In genomic region chr8:72491680-72492621, GRCm38 (mm10) we compare ENCODE assay signal across 8 mouse cellular contexts. TPM values are rescaled to one million over a fixed set of nuclear protein-coding genes. Genes with fewer than 3 reads are reported as not detected.
DNase-seq lines count a peak whose midpoint lies in the region; ATAC-seq lines count a peak whose summit lies in the region.

TSS of gene Slc35e1 (minus strand) at chr8:72492614.

- peak within 1 kb of the TSS; percentile 97 for H3K4me2 ChIP-seq in hindbrain, embryonic 13.5 days

- no peaks in the 10 kb centered on the region for H3K27me3 ChIP-seq in hindbrain, embryonic 13.5 days
- H3K27me3 ChIP-seq in megakaryocyte, embryonic 14.5 days (replicated peaks): no peaks in the 10 kb centered on the region

- intact Hi-C loops in left cerebral cortex, postnatal 10 days (cut with DNase I): loop anchor here (5.0 kb wide), 1 partner anchor 55 kb away; the partner anchor contains the start of gene Med26

- peak within 1 kb of the TSS; percentile 89 for H3K9ac ChIP-seq in hindbrain, embryonic 13.5 days

- under 1% methylated on average over 89 of the region's 98 CpGs for WGBS in hindbrain, embryonic 13.5 days

- peak within 1 kb of the TSS; percentile 84 for H3K4me3 ChIP-seq in brown adipose tissue, adult 24 weeks (ENCODE audit: insufficient read depth, low read depth, low read length)
- H3K4me3 ChIP-seq in hindbrain, embryonic 13.5 days: peak within 1 kb of the TSS; percentile 90
- peak within 1 kb of the TSS; percentile 99 for H3K4me3 ChIP-seq in megakaryocyte, embryonic 14.5 days (replicated peaks)

- peaks cover 8% of the 10 kb centered on the region for H3K4me1 ChIP-seq in brown adipose tissue, adult 24 weeks (ENCODE audit: control insufficient read depth, insufficient read depth, insufficient read length, low read length)
- H3K4me1 ChIP-seq in hindbrain, embryonic 13.5 days (replicated peaks): peaks cover 45% of the 10 kb centered on the region
- peaks cover 88% of the 10 kb centered on the region for H3K4me1 ChIP-seq in megakaryocyte, embryonic 14.5 days

- H3K9me3 ChIP-seq in hindbrain, embryonic 13.5 days: no peaks in the 10 kb centered on the region
- no peaks in the 10 kb centered on the region for H3K9me3 ChIP-seq in megakaryocyte, embryonic 14.5 days

- peak; percentile 76 for ATAC-seq in hindbrain, embryonic 13.5 days (ENCODE audit: low FRiP score)

- peak within 1 kb of the TSS; percentile 62 for H3K27ac ChIP-seq in brown adipose tissue, adult 24 weeks (replicated peaks; ENCODE audit: low read depth, low read length)
- H3K27ac ChIP-seq in hindbrain, embryonic 13.5 days: peak within 1 kb of the TSS; percentile 84

- peak; percentile 7 for DNase-seq in ovary, postnatal 10 days (ENCODE audit: low spot score)
- no peak for DNase-seq in ovary, adult 18-20 months (ENCODE audit: low spot score)
- peak; percentile 37 to 46 for DNase-seq in frontal cortex, postnatal 36 days (ENCODE audit: low spot score in 2 of 2)
- DNase-seq in left cerebral cortex, postnatal 10 days (ENCODE audit: extremely low spot score in 1 of 2, low spot score in 2 of 2): peak in 1 of 2 experiments; percentile 61
- peak; percentile 61 for DNase-seq in skeletal muscle tissue, adult 2 months (ENCODE audit: low read depth, low spot score)

- peaks cover 51% of the 10 kb centered on the region for H3K36me3 ChIP-seq in hindbrain, embryonic 13.5 days
- H3K36me3 ChIP-seq in megakaryocyte, embryonic 14.5 days (replicated peaks; ENCODE audit: low read length): peaks cover 71% of the 10 kb centered on the region

RNA-seq across cellular contexts. Expression of gene Slc35e1, which starts in this region (rescaled TPM):
- 15.0 and 15.8 TPM in 2 replicates for polyA plus RNA-seq in brown adipose tissue, adult 24 weeks (2012; ENCODE audit: insufficient read depth, insufficient read length, missing spikeins)
- polyA plus RNA-seq in hindbrain, embryonic 13.5 days (2015; fragmentation: Nextera tagmentation; extraction: Ambion mirVana): 9.1 and 9.2 TPM in 2 replicates
- total RNA-seq in left cerebral cortex, postnatal 10 days (2021): 10 to 100 TPM; 45.9 to 49.9 TPM
- 2.1 and 2.4 TPM in 2 replicates for polyA plus RNA-seq in megakaryocyte, embryonic 14.5 days (2012; ENCODE audit: insufficient read depth, low replicate concordance)
